Mouse (Mus musculus): ENCODE measurements around the gene Speg. TPM values are rescaled to one million over a fixed set of nuclear protein-coding genes. Genes with fewer than 3 reads are reported as not detected.

Gene Speg
- polyA plus RNA-seq, 1 experiment, result 35.0 TPM

DNA sequence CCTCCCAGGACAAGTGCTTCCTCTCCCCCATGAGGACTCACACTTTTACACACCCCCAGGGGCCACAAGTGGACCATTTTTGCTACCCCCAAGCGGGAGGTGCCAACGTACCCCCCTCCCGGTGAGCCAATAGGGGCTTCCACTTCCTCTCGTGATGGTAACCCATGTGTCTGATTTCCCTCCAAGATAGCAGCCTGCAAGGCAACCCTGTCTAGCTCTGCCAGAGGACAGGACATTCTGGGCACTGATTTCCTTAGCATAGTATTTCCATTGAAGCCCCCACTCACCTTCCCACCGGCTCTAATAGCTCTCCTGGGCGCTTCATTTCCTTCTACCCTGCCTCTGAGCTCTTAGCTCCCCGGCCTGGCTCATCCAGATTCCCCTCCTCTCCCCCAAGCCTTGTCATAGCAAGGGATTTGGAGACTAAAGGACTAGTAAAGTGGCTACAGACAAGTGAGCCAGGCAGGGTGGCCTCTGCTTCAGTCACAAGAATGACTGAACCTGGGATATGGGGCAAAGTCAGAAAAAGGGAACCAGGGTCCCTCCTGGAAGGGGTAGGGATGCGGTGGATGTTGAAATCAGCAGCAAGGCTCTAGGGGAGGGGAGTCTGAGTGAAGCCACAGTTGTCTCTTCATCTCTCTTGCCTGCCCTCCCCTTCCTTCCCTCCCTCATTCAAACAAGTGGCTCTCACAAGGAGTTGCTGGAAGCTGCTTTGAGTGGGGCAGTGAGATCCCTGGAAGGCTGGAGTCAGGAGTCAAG lies 74.5 kb downstream of the Speg start:
- no peak for TF ChIP-seq CTCF (IDR thresholded peaks at IDR 0.05; ENCODE audit: insufficient read depth, low read length)
- TF ChIP-seq POLR2A (IDR thresholded peaks at IDR 0.05; ENCODE audit: borderline replicate concordance, extremely low read depth, low read depth, low read length), result no peak
- DNase-seq, result no peak
- WGBS, result 9% methylated on average over 8 of the region's 8 CpGs
- no peak overlapping the region for H3K4me3 ChIP-seq (replicated peaks; ENCODE audit: extremely low read depth, low read depth, low read length)
- H3K4me1 ChIP-seq (ENCODE audit: control insufficient read depth, insufficient read depth, low read length), result no peaks in the 10 kb centered on the region

DNA sequence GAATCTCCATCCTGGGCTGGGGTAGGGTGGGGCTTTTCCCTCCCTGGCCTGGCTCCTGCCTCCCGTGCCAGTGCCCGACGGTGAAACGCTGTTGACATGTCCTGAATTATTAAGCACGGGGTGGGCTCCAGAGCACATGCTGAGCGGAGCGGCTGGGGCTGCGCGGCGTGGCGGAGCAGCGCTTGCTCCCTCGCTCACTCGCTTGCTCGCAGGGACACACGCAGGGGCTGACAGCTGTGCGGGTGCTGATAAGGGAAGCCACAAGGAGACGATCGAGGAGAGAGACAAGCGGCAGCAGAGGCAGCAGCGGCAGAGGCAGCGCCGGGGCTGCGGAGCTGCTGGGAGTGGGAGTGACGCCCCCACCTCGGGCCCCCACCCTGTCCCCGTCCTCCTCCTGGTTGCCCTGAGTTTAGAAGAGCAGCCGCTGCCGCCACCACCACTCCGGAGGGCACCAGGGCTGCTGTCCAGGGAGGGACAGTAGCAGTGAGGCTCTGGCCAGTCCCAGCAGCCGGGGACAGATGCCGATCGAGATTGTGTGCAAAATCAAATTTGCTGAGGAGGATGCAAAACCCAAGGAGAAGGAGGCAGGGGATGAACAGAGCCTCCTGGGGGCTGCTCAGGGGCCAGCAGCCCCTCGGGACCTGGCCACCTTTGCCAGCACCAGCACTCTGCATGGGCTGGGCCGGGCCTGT lies 75.4 kb downstream of the Speg start, which contains the start of gene Asic4:
Gene Asic4, plus strand, starts transcription at position 123 of the 692 bp plus-strand sequence.
- no peak for DNase-seq
- no peak within 1 kb of the TSS for H3K4me3 ChIP-seq (replicated peaks; ENCODE audit: extremely low read depth, low read depth, low read length)

DNA sequence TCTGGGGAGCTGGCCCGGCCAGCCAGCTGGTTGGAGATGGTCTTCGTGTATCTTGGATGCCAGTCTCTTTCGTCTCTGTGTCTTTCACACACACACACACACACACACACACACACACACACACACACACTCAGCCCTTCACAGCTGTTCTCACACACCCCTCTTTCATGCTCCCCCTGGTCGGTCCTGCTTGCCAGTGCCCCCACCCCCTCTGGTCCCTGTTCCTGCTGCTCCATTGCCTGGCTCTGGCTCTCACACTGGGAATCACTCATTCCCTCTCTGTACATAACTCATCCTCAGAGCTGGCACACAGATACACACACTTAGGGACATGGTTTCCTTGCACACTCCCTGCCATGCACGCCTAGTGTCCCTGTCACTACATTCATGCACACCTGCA lies 76.8 kb downstream of the Speg start:
- DNase-seq, result no peak
- 63% methylated on average over 5 of the region's 5 CpGs for WGBS
- TF ChIP-seq POLR2A (IDR thresholded peaks at IDR 0.05; ENCODE audit: borderline replicate concordance, extremely low read depth, low read depth, low read length), result no peak
- TF ChIP-seq CTCF (IDR thresholded peaks at IDR 0.05; ENCODE audit: insufficient read depth, low read length), result no peak

More for the DNA sequence above, 75.4 kb downstream of the Speg start, which contains the start of gene Asic4:
- WGBS, result 4% methylated on average over 35 of the region's 35 CpGs
- H3K4me1 ChIP-seq (ENCODE audit: control insufficient read depth, insufficient read depth, low read length), result no peaks in the 10 kb centered on the region
- TF ChIP-seq POLR2A (IDR thresholded peaks at IDR 0.05; ENCODE audit: borderline replicate concordance, extremely low read depth, low read depth, low read length) (no peak), CTCF (IDR thresholded peaks at IDR 0.05; ENCODE audit: insufficient read depth, low read length) (no peak)

DNA sequence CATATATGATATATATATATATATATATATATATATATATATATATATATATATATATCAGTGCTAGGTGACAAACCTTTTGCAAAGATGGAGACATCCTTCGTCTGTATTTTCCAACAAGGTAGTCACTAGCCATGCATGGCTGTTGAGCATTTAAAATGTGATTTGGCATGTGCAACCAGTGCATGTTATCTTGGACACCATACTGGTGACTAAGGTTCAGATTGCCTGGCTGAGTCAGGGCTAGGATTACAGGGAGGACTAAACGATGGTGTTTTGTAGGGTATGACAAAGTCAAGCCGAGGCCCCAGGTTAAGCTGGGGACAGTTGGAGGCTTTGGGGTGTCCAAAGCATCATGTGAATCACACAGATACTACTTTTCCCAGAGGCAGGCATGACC lies 80.3 kb downstream of the Speg start:
- no peak for DNase-seq
- Histone ChIP-seq H3K4me1 (ENCODE audit: control insufficient read depth, insufficient read depth, low read length) (0 out of 2 replicates have a peak, but pooled peaks cover 5% of the 10 kb centered on the region), H3K4me3 (replicated peaks; ENCODE audit: extremely low read depth, low read depth, low read length) (no peak overlapping the region)
- 69% methylated on average over 3 of the region's 3 CpGs for WGBS
- TF ChIP-seq POLR2A (IDR thresholded peaks at IDR 0.05; ENCODE audit: borderline replicate concordance, extremely low read depth, low read depth, low read length) (no peak), CTCF (IDR thresholded peaks at IDR 0.05; ENCODE audit: insufficient read depth, low read length) (no peak)

More for the DNA sequence above, 76.8 kb downstream of the Speg start:
- H3K4me1 ChIP-seq (ENCODE audit: control insufficient read depth, insufficient read depth, low read length), result no peaks in the 10 kb centered on the region
- H3K4me3 ChIP-seq (replicated peaks; ENCODE audit: extremely low read depth, low read depth, low read length), result no peak overlapping the region

DNA sequence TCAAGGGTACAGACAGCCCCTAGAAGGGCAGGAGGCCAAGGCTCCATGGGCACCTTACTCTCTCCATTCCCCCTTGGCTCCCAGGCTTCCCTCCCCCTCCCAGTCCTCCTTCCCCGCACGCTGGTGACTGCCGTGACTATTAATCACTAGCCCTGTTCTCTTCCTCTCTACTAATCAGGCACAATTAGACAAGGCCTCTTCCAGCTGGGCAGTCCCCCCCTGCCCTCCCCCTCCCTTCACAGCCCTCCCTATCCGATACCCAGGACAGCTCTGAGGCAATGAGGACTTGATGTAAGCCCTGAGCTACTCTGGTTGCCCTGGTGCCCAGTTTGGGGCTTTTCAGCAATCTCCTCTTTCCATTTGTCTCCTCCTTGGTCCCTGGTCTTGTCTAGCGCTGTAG lies 80.9 kb downstream of the Speg start:
- no peak for TF ChIP-seq POLR2A (IDR thresholded peaks at IDR 0.05; ENCODE audit: borderline replicate concordance, extremely low read depth, low read depth, low read length)
- no peak for TF ChIP-seq CTCF (IDR thresholded peaks at IDR 0.05; ENCODE audit: insufficient read depth, low read length)
- H3K4me1 ChIP-seq (ENCODE audit: control insufficient read depth, insufficient read depth, low read length), result 0 out of 2 replicates have a peak, but pooled peaks cover 5% of the 10 kb centered on the region
- DNase-seq, result no peak
- 44% methylated on average over 5 of the region's 5 CpGs for WGBS
- no peak overlapping the region for H3K4me3 ChIP-seq (replicated peaks; ENCODE audit: extremely low read depth, low read depth, low read length)

DNA sequence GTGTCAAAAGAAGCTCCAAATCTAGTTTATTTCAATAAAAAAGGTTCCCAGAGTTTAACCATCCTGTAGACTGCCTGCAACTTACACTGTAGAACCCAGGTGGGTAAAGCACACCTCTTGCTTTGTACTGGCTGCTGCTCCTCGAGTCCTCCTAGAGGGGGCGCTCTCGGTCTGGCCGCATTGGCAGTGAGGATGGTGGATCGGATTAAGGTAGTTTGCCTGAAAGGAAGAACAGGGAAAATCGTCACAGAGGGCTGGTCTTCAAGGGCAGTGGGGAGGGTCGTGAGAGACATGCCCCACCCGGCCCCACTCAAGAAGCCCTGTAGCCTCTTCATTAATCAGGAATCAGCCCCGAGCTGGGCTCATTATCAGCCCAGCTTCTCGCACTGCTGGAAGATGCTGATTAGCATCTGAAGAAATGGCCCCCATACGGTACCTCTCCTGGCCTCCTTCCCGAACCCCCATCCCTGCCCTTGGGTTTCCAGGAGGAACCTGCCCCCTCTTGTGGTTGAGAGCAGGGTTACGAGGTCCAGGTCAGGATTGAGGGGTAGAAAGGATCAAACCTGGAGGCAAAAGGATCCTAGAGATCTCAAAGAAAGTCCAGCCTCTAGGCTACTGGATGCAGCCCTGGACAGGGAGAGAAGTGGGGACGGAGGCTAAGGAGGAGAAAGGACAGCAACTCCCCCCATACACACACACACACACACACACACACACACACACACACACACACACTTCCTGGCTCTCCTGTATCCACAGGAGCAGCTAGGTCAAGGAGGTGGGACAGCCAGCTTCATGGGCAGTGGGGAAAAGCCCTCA lies 81.9 kb downstream of the Speg start:
- 0 out of 2 replicates have a peak, but pooled peaks have one; percentile 8 for TF ChIP-seq CTCF (IDR thresholded peaks at IDR 0.05; ENCODE audit: insufficient read depth, low read length)
- TF ChIP-seq POLR2A (IDR thresholded peaks at IDR 0.05; ENCODE audit: borderline replicate concordance, extremely low read depth, low read depth, low read length), result no peak
- no peak overlapping the region for H3K4me3 ChIP-seq (replicated peaks; ENCODE audit: extremely low read depth, low read depth, low read length)
- WGBS, result 20% methylated on average over 14 of the region's 14 CpGs
- DNase-seq, result no peak
- H3K4me1 ChIP-seq (ENCODE audit: control insufficient read depth, insufficient read depth, low read length), result 0 out of 2 replicates have a peak, but pooled peaks cover 5% of the 10 kb centered on the region

DNA sequence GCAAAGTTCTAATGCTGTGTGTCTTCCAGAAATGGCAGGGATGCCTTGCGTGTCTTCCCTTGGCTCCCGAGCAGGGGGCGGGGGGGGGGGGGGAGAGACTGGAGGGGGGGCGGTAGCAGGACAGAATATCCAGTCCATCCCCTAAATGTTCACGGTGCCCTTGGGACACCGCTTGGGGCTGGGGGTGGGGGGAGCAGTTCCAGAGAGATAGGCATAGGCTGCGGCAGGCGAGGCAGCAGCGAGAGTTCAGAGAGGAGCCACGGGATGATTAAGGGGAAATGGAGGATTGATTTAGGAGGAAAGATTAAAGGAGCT lies 82.6 kb downstream of the Speg start:
- no peak overlapping the region for H3K4me3 ChIP-seq (replicated peaks; ENCODE audit: extremely low read depth, low read depth, low read length)
- 8% methylated on average over 10 of the region's 10 CpGs for WGBS
- DNase-seq, result no peak
- H3K4me1 ChIP-seq (ENCODE audit: control insufficient read depth, insufficient read depth, low read length), result 0 out of 2 replicates have a peak, but pooled peaks cover 5% of the 10 kb centered on the region
- TF ChIP-seq POLR2A (IDR thresholded peaks at IDR 0.05; ENCODE audit: borderline replicate concordance, extremely low read depth, low read depth, low read length) (no peak), CTCF (IDR thresholded peaks at IDR 0.05; ENCODE audit: insufficient read depth, low read length) (no peak)

DNA sequence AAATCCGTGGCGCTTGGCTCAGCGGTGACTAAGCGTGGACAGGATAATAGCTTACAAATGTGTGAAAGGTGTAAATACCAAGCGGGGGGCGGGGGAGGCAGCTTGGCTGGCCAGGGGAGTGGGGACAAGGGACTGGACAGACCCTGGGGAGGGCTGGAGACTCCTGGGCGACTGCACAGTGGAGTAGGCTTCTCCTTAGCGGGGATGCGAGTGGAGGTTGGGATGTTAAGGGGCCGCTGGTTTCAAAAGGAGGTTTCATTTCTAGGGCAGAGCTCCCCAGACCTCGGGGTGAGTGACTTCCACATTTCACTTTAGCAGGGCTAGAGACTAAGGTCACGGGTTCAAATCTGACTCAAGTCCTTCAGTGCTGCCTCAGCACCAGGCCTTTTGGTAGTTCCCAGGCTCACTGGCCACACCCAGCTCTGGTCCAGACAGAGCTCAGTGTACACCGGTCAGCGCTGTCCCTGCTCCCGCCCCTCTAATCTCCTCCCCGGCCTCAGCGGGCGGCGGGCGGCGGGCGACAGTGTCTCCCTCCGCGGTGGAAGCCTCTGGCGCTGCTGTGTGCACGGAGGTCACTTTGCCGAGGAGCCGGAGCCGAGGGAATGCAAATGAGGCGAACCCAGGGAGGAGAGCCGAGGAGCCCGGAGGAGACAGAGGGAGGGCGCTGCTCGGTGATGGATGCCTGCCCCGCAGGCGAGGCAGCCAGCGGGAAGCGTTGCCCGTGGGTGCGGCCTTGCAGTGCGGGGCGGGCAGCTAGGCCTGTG lies 83.1 kb downstream of the Speg start:
- no peak for DNase-seq
- TF ChIP-seq POLR2A (IDR thresholded peaks at IDR 0.05; ENCODE audit: borderline replicate concordance, extremely low read depth, low read depth, low read length), result no peak
- TF ChIP-seq CTCF (IDR thresholded peaks at IDR 0.05; ENCODE audit: insufficient read depth, low read length), result no peak

More for the DNA sequence above, 83.1 kb downstream of the Speg start:
- Histone ChIP-seq H3K4me1 (ENCODE audit: control insufficient read depth, insufficient read depth, low read length) (0 out of 2 replicates have a peak, but pooled peaks cover 5% of the 10 kb centered on the region), H3K4me3 (replicated peaks; ENCODE audit: extremely low read depth, low read depth, low read length) (no peak overlapping the region)
- 4% methylated on average over 42 of the region's 42 CpGs for WGBS
